Mouse (Mus musculus) layer of hippocampus, postnatal 10 days (tissue): Measurements from ENCODE around the gene Syndig1. TPM values are rescaled to one million over a fixed set of nuclear protein-coding genes. Genes with fewer than 3 reads are reported as not detected.

ENCODE experiments used
- DNase-seq, 2 experiments: peaks; one replicate each; pipeline ENCODE4 v3.0.0; 2021; ENCODE audit warnings: low spot score in 2 of 2
- total RNA-seq, 2 experiments: library from RNA; stranded (reverse); gene quantifications; 2 replicates each; pipeline ENCODE4 v1.2.3; 2021

The Syndig1 gene
- total RNA-seq, 2 experiments from 2014 or later: 44.2 to 48.2 TPM

DNA sequence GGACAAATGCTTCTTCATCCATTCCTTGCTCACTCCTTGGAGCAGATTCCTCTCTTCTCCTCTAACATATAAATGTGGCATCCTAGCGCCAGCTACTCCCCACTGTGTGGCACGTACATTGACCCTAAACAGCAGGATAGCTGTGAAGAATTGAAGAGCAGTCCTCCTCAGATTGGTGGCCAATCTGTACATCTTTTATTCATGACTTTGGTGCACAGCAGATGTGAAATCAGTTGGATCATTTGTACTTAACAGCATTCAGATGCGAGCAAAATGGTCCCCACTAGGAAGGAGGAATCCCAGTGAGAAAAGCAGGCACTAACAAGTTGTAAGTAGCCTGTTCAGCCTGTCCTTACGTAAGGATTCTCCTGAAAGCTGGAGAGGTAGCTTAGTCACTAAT, 142.0 kb downstream of the Syndig1 start:
- no peak for DNase-seq

- peak; percentile 28 to 47 for DNase-seq
Measured at GRCm38 (mm10) chr2:149973583-149973982, 144.6 kb downstream of the Syndig1 start.

DNA sequence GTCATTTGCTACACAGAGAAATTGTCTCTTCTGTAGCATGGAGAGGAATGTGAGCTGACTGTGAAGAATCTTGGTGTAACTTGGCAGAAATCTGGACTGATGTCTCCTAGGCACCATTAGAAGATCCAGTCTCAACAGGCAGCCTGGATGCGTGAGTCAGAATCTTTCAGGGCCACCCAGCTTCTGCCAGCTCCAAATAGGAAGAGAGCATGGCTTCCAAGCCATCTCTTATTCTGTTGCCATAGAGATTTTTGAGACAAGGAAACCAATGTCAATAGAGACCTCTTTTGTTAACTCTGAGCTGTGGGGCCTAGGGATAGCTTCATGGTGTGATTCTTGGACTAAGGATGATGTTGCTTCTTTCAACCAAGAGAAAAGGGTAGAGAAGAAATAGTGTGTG, 151.4 kb downstream of the Syndig1 start:
- DNase-seq: no peak

DNA sequence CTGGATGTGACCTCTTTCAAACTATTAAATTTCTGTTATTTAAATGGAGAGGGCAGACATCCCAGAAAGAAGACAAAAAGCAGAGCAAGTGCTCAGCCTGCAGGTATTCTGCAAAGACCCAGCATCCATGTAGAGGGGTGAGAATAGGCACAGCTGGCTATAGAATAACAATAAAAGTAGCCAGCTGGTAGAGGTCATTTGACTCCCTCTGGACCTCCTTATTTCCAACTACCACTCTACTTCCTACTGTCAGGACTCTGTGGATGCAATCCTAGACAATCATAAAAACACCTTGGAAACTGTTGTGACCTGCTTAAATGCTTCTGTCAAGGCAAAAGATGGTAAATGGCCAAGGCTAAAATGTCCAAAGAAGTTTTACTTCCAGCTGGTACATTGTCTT, 153.5 kb downstream of the Syndig1 start:
- no peak for DNase-seq

DNA sequence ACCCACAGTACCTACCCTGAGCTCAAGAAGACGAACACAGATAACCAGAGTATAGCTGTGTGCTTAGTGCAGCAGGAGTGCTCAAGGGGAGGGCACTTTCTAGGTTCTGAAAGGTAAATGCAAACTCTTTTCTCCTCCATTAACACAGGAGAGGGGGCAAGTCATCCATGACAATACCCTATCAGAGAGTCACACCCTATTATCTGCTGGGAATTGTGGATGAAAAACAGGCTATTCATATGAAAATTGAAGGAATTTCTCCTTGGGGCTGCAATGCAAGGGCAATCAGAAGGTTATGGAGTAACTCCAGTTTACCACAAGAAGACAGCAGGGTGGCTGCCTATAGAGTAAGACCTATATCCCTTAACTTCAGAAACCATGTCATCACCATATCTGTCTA, 154.1 kb downstream of the Syndig1 start:
- no peak for DNase-seq

DNA sequence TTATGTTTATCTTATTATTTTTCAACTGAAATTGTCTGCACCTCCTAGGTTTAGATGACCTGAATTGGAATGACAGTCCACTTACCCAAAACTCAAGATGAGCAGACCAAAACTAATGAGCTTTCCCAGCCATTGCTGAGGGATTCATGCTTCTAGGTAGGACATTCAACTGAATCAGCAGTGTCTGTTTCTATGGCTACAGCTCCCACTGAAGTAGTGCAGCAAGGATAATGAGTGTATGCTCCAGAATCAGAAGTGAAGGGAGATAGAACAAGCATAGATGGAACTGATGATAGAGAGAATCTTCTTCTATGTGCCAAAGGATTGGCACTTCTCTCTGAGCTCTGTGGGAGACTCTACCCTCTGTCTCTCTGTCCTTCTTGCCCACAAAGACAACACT, 158.6 kb downstream of the Syndig1 start:
- no peak for DNase-seq

GRCm38 (mm10) chr2:149991506-149991905, 162.5 kb downstream of the Syndig1 start:
- no peak for DNase-seq

GRCm38 (mm10) chr2:149992921-149993320, 163.9 kb downstream of the Syndig1 start:
- DNase-seq: no peak

GRCm38 (mm10) chr2:149996382-149996964, 167.5 kb downstream of the Syndig1 start:
- DNase-seq: no peak

- DNase-seq: no peak
Measured at GRCm38 (mm10) chr2:149997657-149998056, 168.6 kb downstream of the Syndig1 start.

DNA sequence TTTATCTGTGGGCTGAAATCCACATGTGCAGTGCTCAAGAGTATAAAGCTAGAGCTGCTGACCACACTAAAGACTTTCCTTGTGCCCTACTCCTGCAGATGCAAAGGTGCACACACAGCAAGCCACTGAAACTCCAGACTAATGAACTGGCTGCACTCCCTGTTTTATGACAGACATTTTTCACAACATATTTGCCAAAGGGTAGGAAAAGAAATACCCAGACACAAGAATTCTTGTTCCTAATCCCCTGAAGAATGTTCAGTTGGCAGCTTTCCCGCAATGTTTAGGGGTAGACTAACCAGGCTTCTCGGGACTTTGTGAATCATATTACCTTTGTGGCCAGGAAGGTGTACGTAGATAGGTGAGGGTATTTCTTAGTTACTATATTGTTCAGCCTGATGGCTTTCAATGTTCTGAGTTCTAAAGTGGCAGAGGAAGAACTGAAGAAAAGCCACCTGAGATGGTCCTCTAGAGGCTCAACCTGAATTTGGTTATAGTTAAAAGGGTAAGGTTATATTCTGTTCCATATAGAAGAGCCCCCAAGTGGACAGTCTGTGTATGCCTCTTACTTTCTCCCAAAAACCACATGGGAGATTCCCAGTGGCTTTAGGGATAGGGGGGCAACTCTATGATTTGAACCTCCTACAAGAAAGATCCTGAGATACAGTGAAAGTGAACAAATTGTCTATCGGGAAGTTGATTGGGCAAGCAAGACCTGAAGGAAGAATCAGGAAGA, 169.5 kb downstream of the Syndig1 start:
- DNase-seq: no peak

GRCm38 (mm10) chr2:150000564-150000963, 171.6 kb downstream of the Syndig1 start:
- no peak for DNase-seq

- no peak for DNase-seq
Measured at GRCm38 (mm10) chr2:150003499-150003898, 174.5 kb downstream of the Syndig1 start.

- no peak for DNase-seq
Measured at GRCm38 (mm10) chr2:150012787-150013346, 183.9 kb downstream of the Syndig1 start.

GRCm38 (mm10) chr2:150013785-150014184, 184.8 kb downstream of the Syndig1 start:
- no peak for DNase-seq

DNA sequence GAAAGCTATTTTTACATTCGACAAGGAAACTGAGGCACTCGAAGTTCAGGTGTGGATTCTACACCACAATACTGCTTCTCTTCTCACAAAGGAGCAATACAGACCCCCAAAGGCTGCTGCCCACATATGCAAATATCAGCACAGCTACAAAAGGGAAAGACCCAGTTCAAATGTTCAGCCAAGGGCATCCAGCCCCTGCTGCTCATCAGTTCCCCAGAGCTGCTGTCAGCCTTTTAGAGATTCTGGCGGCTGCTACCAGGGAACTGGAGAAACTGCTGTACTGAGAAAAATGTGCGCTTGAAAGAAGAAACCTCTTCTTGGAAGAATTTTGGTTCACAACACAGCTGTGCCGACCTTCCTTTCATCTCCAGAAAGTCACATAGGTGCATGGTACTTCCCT, 187.3 kb downstream of the Syndig1 start:
- DNase-seq: no peak

DNA sequence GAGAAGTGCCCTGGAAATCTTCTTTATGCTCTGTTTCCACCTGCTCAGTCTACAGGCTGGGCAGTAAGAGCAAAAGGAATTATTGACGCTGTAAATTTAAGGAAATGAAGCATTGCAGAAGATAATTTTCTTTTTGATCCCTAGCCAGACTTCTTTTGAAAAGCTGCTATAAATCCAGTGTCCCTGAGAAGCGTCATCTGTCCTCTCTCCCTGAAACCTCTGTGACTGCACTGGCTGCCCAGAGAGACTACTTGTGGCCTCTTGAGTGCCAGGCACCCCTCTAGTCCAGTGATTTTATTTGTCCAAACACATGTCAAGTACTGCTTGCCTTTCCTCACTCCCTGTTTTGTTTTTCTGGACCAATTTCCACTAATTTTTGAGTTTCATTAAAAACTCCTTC, 191.7 kb downstream of the Syndig1 start:
- no peak for DNase-seq

- DNase-seq: peak; percentile 14 to 42
Measured at GRCm38 (mm10) chr2:150023873-150024339, 194.9 kb downstream of the Syndig1 start.

GRCm38 (mm10) chr2:150043531-150043930, 214.5 kb downstream of the Syndig1 start:
- no peak for DNase-seq
